Mouse (Mus musculus) liver, adult 2 months (tissue): ENCODE measurements at regions not wholly inside any gene's neighbourhood (a gene's known extent, or its start where the extent isn't known, plus 50 kb on each side); places are given as distances from the start of the nearest gene placed in this dataset.

Source experiments
- DNase-seq: peaks from one replicate; pipeline ENCODE4 v3.0.0-alpha.2; 2011; ENCODE audit warnings: low read depth, low spot score; ENCODE audit errors: extremely low read depth
- H3K27ac ChIP-seq: fragments of 200-500 bp; replicated peaks from 2 replicates; pipeline ENCODE4 v1.5.1; 2012; ENCODE audit warnings: low read depth, mild to moderate bottlenecking, control low read depth, inconsistent platforms, low read length; ENCODE audit not compliant: insufficient read depth
- H3K27me3 ChIP-seq: fragments of 200-500 bp; 2 replicates; pipeline ENCODE4 v1.6.1; 2012; ENCODE audit warnings: mild to moderate bottlenecking, moderate library complexity, low read length, inconsistent platforms; ENCODE audit not compliant: control insufficient read depth, insufficient read depth
- H3K36me3 ChIP-seq: fragments of 200-500 bp; 2 replicates; pipeline ENCODE4 v1.6.1; 2012; ENCODE audit warnings: low read length, inconsistent platforms; ENCODE audit not compliant: control insufficient read depth, insufficient read depth
- H3K4me1 ChIP-seq: fragments of 200-500 bp; 2 replicates; pipeline ENCODE4 v1.6.1; 2011; ENCODE audit warnings: low read length; ENCODE audit not compliant: control insufficient read depth, insufficient read depth
- H3K4me3 ChIP-seq: fragments of 200-500 bp; 2 replicates; pipeline ENCODE4 v1.5.1; 2011; ENCODE audit warnings: low read depth, mild to moderate bottlenecking, control low read depth, low read length, moderate library complexity; ENCODE audit not compliant: insufficient read depth
- H3K79me2 ChIP-seq: fragments of 200-500 bp; 2 replicates; pipeline ENCODE4 v1.6.1; 2012; ENCODE audit warnings: inconsistent platforms, mild to moderate bottlenecking, low read length, moderate library complexity; ENCODE audit not compliant: control insufficient read depth, insufficient read depth
- H3K9ac ChIP-seq: fragments of 200-500 bp; 2 replicates; pipeline ENCODE4 v1.6.1; 2012; ENCODE audit warnings: low read depth, mild to moderate bottlenecking, control low read depth, inconsistent platforms, low read length
- CTCF ChIP-seq: fragments of 200-500 bp; IDR thresholded peaks from 2 replicates; pipeline ENCODE4 v1.5.1; 2011; ENCODE audit warnings: low read depth, low read length, control low read depth
- POLR2A ChIP-seq: fragments of 200-500 bp; IDR thresholded peaks from 2 replicates; pipeline ENCODE4 v1.6.1; 2011; ENCODE audit warnings: low read length, control low read depth; ENCODE audit not compliant: insufficient read depth; ENCODE audit errors: extremely low read depth
- WGBS: fragments of 180-500 bp; shearing (Covaris S2); methylation state at CpG from one replicate; pipeline ENCODE4 v1.1.7; 2018; 5-methylcytosine and 5-hydroxymethylcytosine counted together

- no peak overlapping the region for H3K4me3 ChIP-seq
- no peaks in the 10 kb centered on the region for H3K27me3 ChIP-seq
- H3K9ac ChIP-seq = no peak overlapping the region
- 17% methylated on average over 8 of the region's 8 CpGs for WGBS
- DNase-seq = peak; percentile 38
- no peaks in the 10 kb centered on the region for H3K4me1 ChIP-seq
- H3K79me2 ChIP-seq = no peaks in the 10 kb centered on the region
- no peaks in the 10 kb centered on the region for H3K36me3 ChIP-seq
- TF ChIP-seq CTCF (peak; percentile 75), POLR2A (no peak)
- no peak overlapping the region for H3K27ac ChIP-seq
These were observed 1301.0 kb downstream of the Synb start for GRCm38 (mm10) chr14:67993142-67993541.

- TF ChIP-seq POLR2A (no peak), CTCF (no peak)
- no peaks in the 10 kb centered on the region for H3K36me3 ChIP-seq
These were observed 1302.0 kb downstream of the Synb start for GRCm38 (mm10) chr14:67992088-67992487.

GRCm38 (mm10) chr14:67990271-67990670, 1303.8 kb downstream of the Synb start:
- no peak for DNase-seq
- 50% methylated on average over 3 of the region's 3 CpGs for WGBS
- no peak for TF ChIP-seq POLR2A
- no peak for TF ChIP-seq CTCF
- no peak overlapping the region for H3K9ac ChIP-seq
- H3K4me3 ChIP-seq = no peak overlapping the region
- no peak overlapping the region for H3K27ac ChIP-seq
- H3K27me3 ChIP-seq = no peaks in the 10 kb centered on the region
- no peaks in the 10 kb centered on the region for H3K79me2 ChIP-seq
- no peaks in the 10 kb centered on the region for H3K4me1 ChIP-seq
- H3K36me3 ChIP-seq = no peaks in the 10 kb centered on the region

More at GRCm38 (mm10) chr14:67992088-67992487, 1302.0 kb downstream of the Synb start:
- H3K27ac ChIP-seq = no peak overlapping the region
- H3K27me3 ChIP-seq = no peaks in the 10 kb centered on the region
- H3K9ac ChIP-seq = no peak overlapping the region
- no peak for DNase-seq
- no peaks in the 10 kb centered on the region for H3K79me2 ChIP-seq
- 58% methylated on average over 6 of the region's 6 CpGs for WGBS
- H3K4me1 ChIP-seq = no peaks in the 10 kb centered on the region
- no peak overlapping the region for H3K4me3 ChIP-seq
